Mouse (Mus musculus) hindbrain, embryonic 15.5 days (tissue): Measurements from ENCODE around the gene Gm49673. TPM values are rescaled to one million over a fixed set of nuclear protein-coding genes. Genes with fewer than 3 reads are reported as not detected.
"Not testable (repeated sequence)": the region's sequence is repeated elsewhere in the genome, so short reads cannot be mapped to it uniquely, and the experiment has no call there.

ENCODE experiments used
- ATAC-seq: fragments of 200-750 bp; cut with Nextera tagmentation; 2 replicates; pipeline ENCODE4 v1.8.0; 2017; ENCODE audit warnings: low read depth, moderate number of reproducible peaks, moderate TSS enrichment; ENCODE audit not compliant: low FRiP score
- H3K27ac ChIP-seq: fragments of 300-500 bp; sonication (generic); replicated peaks from 2 replicates; pipeline ENCODE4 v1.5.1; 2015; ENCODE audit warnings: mild to moderate bottlenecking, inconsistent platforms
- H3K27me3 ChIP-seq: fragments of 300-500 bp; sonication (generic); 2 replicates; pipeline ENCODE4 v1.6.1; 2015; ENCODE audit warnings: control low read depth, inconsistent platforms
- H3K36me3 ChIP-seq: fragments of 300-500 bp; sonication (generic); 2 replicates; pipeline ENCODE4 v1.6.1; 2015; ENCODE audit warnings: control low read depth, inconsistent platforms
- H3K4me1 ChIP-seq: fragments of 300-500 bp; sonication (generic); replicated peaks from 2 replicates; pipeline ENCODE4 v1.6.1; 2015; ENCODE audit warnings: control low read depth, inconsistent platforms
- H3K4me2 ChIP-seq: fragments of 300-500 bp; sonication (generic); 2 replicates; pipeline ENCODE4 v1.6.1; 2015; ENCODE audit warnings: moderate library complexity, mild to moderate bottlenecking, inconsistent platforms
- H3K4me3 ChIP-seq: fragments of 300-500 bp; sonication (generic); 2 replicates; pipeline ENCODE4 v1.5.1; 2015; ENCODE audit warnings: mild to moderate bottlenecking, inconsistent platforms
- H3K9ac ChIP-seq: fragments of 300-500 bp; sonication (generic); 2 replicates; pipeline ENCODE4 v1.6.1; 2015; ENCODE audit warnings: inconsistent platforms
- H3K9me3 ChIP-seq: fragments of 300-500 bp; sonication (generic); 2 replicates; pipeline ENCODE4 v1.6.1; 2016; ENCODE audit warnings: control low read depth, inconsistent platforms
- WGBS: fragments of 180-500 bp; shearing (Covaris S2); methylation state at CpG from one replicate; pipeline ENCODE4 v1.1.7; 2015; 5-methylcytosine and 5-hydroxymethylcytosine counted together
- polyA plus RNA-seq: library from polyadenylated mRNA; unstranded; fragments of >200 nt; fragmentation: Nextera tagmentation; extraction: Ambion mirVana; gene quantifications from 2 replicates; pipeline ENCODE4 v1.2.1, GENCODE M21; 2015

Gene Gm49673
- polyA plus RNA-seq, 1 experiment from 2014 or later: 0.57 TPM

DNA sequence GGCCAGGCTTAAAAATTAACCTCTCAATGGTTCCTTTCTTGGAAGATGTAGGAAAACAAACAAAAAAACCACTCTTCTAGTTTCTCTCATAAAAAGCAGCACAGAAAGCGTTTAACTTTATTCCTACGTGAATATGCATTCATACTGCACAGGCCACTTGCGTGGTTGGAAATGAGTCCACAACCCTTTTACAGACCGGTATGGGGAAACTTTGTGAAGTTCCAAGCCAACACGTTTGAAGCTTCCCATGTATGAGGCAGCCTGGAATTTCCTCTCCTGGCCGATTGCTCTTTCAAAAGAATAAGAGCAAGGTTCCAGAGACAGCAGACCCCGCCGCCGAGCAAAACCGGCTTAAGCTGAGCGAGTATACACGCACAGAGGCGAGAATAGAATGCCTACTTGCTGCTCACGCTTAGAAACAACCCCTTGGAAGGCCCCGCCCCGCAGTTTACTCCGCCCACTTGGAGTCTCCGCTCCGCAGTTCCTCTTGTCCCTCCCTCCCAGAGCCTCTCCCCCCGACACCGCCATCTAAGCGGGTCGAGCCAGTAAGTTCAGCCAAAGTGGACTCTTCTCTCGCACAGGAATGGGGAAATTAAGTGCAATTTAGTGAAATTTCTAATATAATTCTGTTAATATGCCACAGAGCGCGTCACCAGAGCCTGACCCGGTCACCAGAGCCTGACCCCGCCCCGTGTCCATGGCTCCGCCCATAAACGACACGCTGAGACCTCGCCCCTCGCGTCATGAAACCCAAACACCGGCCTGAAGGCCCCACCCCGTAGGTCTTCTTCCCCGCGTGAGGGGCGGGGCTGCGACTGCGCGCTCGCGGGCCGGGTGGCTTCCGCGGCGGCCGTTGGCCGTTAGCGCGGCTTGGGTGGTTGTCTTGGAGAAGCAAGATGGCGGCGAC, 17.4 kb upstream of the Gm49673 start, which contains the start of gene Fgfr1op:
Gene Fgfr1op, plus strand, starts transcription at position 801 of the 907 bp plus-strand sequence.
- H3K9ac ChIP-seq: peak within 1 kb of the TSS; percentile 47
- H3K4me2 ChIP-seq: peak within 1 kb of the TSS; percentile 50
- peak within 1 kb of the TSS; percentile 52 for H3K4me3 ChIP-seq
- H3K9me3 ChIP-seq, H3K4me1 ChIP-seq, H3K27me3 ChIP-seq, H3K36me3 ChIP-seq: not testable (repeated sequence)
- peak; percentile 98 for ATAC-seq
- peak within 1 kb of the TSS; percentile 63; the same call in 1 of the 2 replicates for H3K27ac ChIP-seq
- WGBS: 1% methylated on average over 21 of the region's 55 CpGs

DNA sequence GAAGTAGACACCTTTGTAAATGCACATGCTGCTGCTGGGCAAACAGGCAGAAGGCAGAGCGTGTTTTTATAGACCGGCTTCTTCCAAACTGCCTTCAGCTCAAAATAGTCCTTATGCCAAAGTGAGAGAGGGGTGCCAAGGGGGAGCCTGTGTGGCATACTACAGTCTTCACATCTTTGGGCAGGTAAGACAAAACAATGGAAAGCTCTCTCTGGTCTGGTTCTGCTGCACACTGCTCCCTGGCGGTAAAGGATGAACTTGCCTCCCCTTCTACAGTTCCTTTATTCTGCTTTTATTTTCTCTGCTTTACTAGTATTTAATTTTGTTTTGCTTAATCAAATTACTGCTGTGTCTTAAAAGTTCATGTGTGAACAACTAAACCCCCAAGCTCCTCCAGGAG, 13.4 kb upstream of the Gm49673 start:
- not testable (repeated sequence) for H3K9ac ChIP-seq, H3K4me2 ChIP-seq, H3K27ac ChIP-seq, H3K4me1 ChIP-seq, ATAC-seq, H3K4me3 ChIP-seq, H3K9me3 ChIP-seq, H3K27me3 ChIP-seq, H3K36me3 ChIP-seq
- 64% methylated on average over 3 of the region's 3 CpGs for WGBS

DNA sequence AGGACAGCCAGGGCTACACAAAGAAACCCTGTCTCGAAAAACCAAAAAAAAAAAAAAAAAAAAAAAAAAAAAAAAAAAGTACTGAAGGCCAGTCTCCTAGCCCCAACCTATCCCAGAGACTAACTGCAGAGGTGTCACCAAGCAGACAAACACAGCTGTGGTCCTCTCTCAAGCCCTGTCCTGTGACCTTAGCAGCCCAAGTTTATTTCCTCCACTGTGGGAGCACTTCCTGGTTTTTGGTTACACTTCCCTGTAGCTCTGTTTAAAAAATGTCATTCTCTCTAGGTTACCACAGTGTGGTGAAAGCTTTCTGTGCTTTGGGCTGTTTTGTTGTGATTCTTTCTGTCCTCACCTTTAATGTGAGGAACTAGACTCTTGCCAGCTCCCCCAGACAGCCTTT, 11.0 kb upstream of the Gm49673 start:
- H3K27ac ChIP-seq, H3K4me2 ChIP-seq, H3K9me3 ChIP-seq, H3K36me3 ChIP-seq, H3K4me1 ChIP-seq, ATAC-seq, H3K9ac ChIP-seq, H3K27me3 ChIP-seq, H3K4me3 ChIP-seq: not testable (repeated sequence)
- WGBS: no CpG with 5 or more reads among the region's 1 CpGs

DNA sequence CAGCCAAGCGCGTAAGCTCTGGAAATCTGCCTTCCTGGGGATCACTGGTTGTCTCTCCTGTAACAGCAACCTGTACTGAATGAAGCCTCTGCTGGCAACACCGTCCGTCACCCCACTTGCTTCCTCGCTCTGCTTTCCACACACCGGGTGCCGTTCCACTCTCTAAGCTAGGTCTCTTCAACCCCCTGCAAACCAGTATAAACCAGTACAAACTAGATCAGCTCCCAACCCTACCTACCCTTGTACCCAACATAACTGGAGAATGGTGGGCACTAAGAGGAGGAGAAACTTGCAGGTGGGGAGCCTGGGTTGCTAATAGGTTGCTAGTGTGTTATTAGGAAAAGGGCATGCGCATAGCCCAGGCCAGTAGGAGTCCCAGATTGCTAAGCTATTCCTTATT, 8.4 kb upstream of the Gm49673 start:
- ATAC-seq: not testable (repeated sequence)

DNA sequence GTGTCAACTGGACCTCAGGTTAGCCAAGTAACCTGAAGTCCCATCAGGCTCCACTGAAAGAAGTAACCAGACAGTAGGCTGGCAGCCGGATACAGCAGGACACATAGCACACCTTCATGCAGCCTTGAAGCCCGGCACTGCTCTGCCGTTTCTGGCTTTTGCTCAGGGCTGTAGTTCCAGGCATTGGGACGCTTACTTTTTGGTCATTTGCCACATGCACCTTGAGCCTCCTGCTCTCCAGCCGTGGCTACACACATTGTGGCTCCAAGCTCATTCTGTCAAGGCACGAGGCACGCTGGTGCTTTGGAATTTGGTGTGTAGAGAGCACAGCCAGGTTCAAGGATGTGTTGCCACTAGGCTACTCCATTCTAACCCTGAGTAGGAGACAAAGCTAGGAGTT, 7.4 kb upstream of the Gm49673 start:
- not testable (repeated sequence) for H3K4me3 ChIP-seq, H3K9ac ChIP-seq, H3K27me3 ChIP-seq, H3K4me1 ChIP-seq, H3K4me2 ChIP-seq, H3K9me3 ChIP-seq, ATAC-seq, H3K36me3 ChIP-seq, H3K27ac ChIP-seq
- 82% methylated on average over 7 of the region's 7 CpGs for WGBS

More for the DNA sequence above, 8.4 kb upstream of the Gm49673 start:
- H3K4me3 ChIP-seq, H3K4me2 ChIP-seq, H3K9me3 ChIP-seq, H3K27me3 ChIP-seq, H3K36me3 ChIP-seq, H3K4me1 ChIP-seq, H3K27ac ChIP-seq, H3K9ac ChIP-seq: not testable (repeated sequence)
- WGBS: no CpG with 5 or more reads among the region's 8 CpGs

DNA sequence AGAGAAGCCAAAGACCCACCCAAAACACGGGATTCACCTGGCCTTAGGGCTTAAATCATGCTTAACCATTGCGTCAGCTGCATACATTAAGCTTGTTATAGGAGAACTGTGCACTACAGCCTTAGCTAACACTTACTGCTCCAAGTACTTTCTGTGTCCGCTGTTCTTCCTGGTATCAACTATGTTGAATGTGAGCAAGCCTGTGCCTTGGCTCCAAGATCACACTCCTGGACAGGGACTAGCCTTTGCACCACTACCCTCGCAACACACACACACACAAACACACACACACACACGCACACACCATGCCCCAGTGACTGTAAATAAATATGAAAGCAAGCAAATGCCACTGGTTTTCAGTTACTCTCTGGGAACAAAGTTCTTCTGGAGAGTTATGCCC, 657 bp downstream of the Gm49673 start:
- Histone ChIP-seq H3K4me2 (peak overlapping the region; percentile 70), H3K4me3 (peak overlapping the region; percentile 55), H3K9ac (0 out of 2 replicates have a peak overlapping the region, but pooled peaks have one; percentile 35)
- H3K27me3 ChIP-seq, H3K4me1 ChIP-seq, H3K27ac ChIP-seq, H3K36me3 ChIP-seq, H3K9me3 ChIP-seq: not testable (repeated sequence)
- WGBS: 29% methylated on average over 5 of the region's 5 CpGs
- ATAC-seq: peak; percentile 8; the same call in 1 of the 2 replicates

DNA sequence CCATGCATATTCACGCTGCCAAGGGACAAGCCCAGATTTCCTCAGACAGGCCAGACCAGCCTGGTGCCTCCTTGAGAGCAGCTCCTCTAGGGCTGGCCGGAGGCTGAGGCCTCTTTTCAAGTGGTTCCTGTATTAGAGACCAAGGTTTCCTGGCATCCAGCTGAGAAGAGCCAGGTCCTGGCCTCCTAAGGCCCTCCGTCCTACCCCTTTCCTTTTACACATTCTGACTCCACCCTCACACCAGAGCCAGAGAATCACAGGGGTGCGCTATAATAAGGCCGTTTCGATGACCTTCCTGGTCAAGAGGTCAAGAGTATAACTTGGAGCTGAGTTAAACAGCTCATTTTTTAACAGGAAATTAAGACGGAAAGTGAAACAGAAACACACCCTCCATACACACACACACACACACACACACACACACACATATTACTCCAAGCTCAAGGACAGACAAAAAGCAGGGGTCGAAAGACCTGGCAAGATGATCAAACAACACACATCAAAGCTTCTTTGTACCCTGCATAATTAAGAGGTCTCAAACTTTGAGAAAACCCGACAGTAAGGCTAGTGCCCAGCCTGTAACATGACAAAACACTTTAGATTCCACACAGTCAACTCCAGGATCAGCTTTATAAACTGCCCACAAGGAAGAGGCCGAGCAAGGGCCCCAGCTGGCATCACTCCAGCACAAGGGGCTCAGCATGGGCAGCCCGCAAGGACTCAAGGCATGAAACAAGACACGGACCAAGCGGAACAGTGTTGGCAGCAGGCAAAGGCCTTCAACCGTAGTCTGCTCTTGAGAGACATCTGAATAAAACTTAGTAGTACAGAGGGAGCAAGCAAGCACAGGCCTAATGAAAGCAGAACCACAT, 3.5 kb downstream of the Gm49673 start:
- ATAC-seq: not testable (repeated sequence)
- WGBS: 48% methylated on average over 10 of the region's 14 CpGs

DNA sequence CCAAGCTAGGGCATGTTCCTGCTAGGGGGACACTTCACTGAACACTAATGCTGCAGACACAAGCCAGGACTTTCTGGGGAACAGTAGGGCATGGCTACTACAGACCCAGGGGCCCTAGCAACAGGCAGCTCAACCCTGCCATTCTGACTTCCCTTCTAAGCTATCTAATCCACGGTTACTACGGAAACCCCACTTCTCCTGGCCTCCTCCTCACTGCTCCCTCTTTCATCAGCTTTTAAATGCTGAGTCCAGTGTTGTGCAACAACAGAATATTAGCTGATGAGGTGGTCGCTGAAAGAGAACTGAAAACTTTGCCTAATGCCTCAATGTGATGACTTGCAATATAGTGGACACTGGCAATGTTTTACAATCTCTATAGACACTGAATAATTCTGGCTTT, 7.4 kb downstream of the Gm49673 start:
- H3K36me3 ChIP-seq, H3K27ac ChIP-seq, H3K4me3 ChIP-seq, ATAC-seq, H3K4me2 ChIP-seq, H3K9ac ChIP-seq, H3K4me1 ChIP-seq, H3K9me3 ChIP-seq, H3K27me3 ChIP-seq: not testable (repeated sequence)
- 76% methylated on average over 3 of the region's 3 CpGs for WGBS

More for the DNA sequence above, 3.5 kb downstream of the Gm49673 start:
- H3K36me3 ChIP-seq, H3K4me3 ChIP-seq, H3K9me3 ChIP-seq, H3K4me1 ChIP-seq, H3K27ac ChIP-seq, H3K4me2 ChIP-seq, H3K9ac ChIP-seq, H3K27me3 ChIP-seq: not testable (repeated sequence)

DNA sequence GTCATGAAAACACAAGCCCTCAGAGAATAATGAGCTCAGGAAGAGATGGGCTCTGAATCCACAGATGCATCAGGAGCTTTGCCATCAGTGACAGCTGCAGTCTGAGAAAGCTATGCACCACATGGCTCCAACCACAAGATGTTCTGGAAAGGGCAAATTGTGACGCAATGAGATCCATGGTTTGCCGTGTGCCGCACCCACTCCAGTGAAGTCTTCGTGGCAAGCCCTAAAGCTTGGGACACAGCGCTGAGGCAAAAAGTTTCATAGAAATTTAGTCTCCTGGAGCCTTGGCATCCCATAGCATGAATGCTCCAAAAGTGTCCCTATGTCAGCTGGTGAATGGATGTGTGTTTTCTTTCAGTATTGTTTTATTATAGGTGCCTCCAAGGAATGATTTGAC, 9.5 kb downstream of the Gm49673 start:
- not testable (repeated sequence) for H3K4me1 ChIP-seq, H3K9me3 ChIP-seq, H3K27ac ChIP-seq, H3K27me3 ChIP-seq, H3K4me2 ChIP-seq, ATAC-seq, H3K9ac ChIP-seq, H3K4me3 ChIP-seq, H3K36me3 ChIP-seq
- WGBS: 90% methylated on average over 5 of the region's 5 CpGs

DNA sequence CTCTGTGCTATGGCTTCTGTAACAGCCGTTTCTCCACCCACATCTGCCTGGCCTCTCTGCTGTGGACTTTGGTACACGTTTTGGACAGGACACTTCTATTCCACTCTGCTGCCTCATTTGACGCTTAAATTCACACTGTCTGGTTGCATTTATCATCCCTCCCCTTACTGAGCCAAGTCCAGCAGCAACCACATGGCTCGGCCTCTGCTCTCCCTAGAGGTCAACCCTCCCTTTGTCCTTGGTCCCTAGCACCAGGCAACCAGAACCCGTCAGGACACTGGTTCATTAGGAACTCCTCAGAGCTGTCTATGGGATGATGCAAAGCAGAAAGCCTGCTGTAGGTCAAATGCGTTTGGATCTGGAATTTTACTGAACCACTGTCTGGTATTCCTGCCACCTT, 16.7 kb downstream of the Gm49673 start:
- H3K4me3 ChIP-seq, H3K27ac ChIP-seq, H3K27me3 ChIP-seq, H3K9me3 ChIP-seq, H3K9ac ChIP-seq, H3K4me1 ChIP-seq, H3K36me3 ChIP-seq, H3K4me2 ChIP-seq: not testable (repeated sequence)
- WGBS: no CpG with 5 or more reads among the region's 6 CpGs
- ATAC-seq: 0 out of 2 replicates have a peak, but pooled peaks have one; percentile 42

DNA sequence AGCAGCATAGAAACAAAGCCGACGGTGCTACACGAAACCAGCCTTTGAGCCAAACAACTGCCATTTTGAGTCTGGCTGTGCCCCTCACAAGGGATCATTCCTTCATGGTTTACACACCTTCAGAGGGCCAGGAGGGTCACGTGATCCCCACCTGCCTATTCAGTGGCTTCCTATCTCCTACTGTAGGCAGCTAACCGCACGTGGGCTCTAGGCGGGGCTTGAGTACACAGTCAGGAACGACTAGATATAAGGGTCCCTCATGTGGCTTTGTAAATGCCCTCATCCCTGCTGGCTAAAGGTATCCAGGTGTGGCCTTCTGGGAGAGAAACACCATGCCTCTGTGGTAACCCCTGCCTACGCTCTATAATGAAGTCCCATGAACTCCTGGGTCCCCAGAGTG, 18.0 kb downstream of the Gm49673 start:
- 86% methylated on average over 9 of the region's 9 CpGs for WGBS
- not testable (repeated sequence) for ATAC-seq, H3K4me1 ChIP-seq, H3K9me3 ChIP-seq, H3K4me3 ChIP-seq, H3K9ac ChIP-seq, H3K4me2 ChIP-seq, H3K27ac ChIP-seq, H3K27me3 ChIP-seq, H3K36me3 ChIP-seq

DNA sequence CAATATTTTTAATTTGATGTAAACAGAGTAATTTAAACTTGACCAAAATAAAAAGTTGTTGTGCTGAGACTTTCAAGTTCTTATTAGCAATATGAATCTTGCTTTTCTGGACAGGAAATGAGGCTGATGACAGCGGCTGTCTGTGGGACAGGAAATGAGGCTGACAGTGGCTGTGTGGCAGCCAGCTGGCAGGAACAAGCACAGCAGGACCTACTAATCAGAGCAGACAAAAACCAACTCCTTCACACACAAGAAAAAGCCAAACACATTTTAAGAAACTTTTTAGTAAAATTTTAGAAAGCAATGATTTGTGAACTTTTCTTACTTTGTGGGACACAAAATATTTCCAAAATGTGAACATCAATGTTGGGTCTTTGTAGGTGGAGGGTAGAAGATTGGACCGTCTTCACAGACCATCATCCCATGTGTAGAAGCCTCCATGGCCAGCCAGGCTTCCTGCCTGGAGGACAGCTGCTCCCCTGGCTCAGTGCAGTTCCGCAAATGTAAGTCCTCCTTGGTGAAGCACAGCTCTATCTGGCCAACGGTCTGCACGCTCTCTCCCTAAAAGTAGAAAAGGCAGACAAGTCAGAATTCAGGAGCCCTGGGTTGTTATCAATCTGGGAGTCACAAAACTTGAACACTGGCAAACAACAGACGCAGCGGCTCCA, 19.1 kb downstream of the Gm49673 start:
- not testable (repeated sequence) for H3K4me2 ChIP-seq, H3K9me3 ChIP-seq, ATAC-seq, H3K4me1 ChIP-seq, H3K27ac ChIP-seq, H3K36me3 ChIP-seq, H3K9ac ChIP-seq, H3K27me3 ChIP-seq, H3K4me3 ChIP-seq
- WGBS: 67% methylated on average over 1 of the region's 7 CpGs
